Mouse (Mus musculus): ENCODE results near the gene Btbd35f12. TPM values are rescaled to one million over a fixed set of nuclear protein-coding genes. Genes with fewer than 3 reads are reported as not detected.

Gene Btbd35f12
- not detected for polyA plus RNA-seq (2014; fragmentation: Illumina TruSeq; extraction: RNeasy Lipid Tissue Mini Kit (QIAGEN cat#74804); ENCODE audit: low read depth, low replicate concordance)

GRCm38 (mm10) chrX:33313079-33313478 lies at the start of gene Btbd35f12:
TSS of gene Btbd35f12 (plus strand) at chrX:33313379.

Other genes with a start within 250 kb of the Btbd35f12 start
- not detected for gene Spin2-ps6, start 78.5 kb upstream of the Btbd35f12 start, polyA plus RNA-seq (2014; fragmentation: Illumina TruSeq; extraction: RNeasy Lipid Tissue Mini Kit (QIAGEN cat#74804); ENCODE audit: low read depth, low replicate concordance)